Mouse (Mus musculus) spleen, embryonic (tissue): Measurements from ENCODE around the gene Ssh1.

Experiments used
- CTCF ChIA-PET: fragments of 350-600 bp; sonication (Branson Sonifier 250); formaldehyde crosslinking; loops from one replicate; lab custom pipeline; 2022; lab: Charles Lee

Gene Ssh1

GRCm38 (mm10) chr5:113993487-113994465 is at the start of gene Ssh1:
Ssh1 (minus strand) TSS chr5:113993894.
- CTCF ChIA-PET: interaction anchor here (0.6 kb wide), 1 partner anchor 62 kb away, joined by 4 read pairs; no protein-coding TSS in a partner anchor

- CTCF ChIA-PET: no interaction called here
Measured at GRCm38 (mm10) chr5:114041327-114041930, 47.7 kb upstream of the Ssh1 start.

GRCm38 (mm10) chr5:114040911-114041310 is 47.2 kb upstream of the Ssh1 start:
- CTCF ChIA-PET: no interaction called here

GRCm38 (mm10) chr5:114040508-114040907 is 46.8 kb upstream of the Ssh1 start:
- CTCF ChIA-PET: no interaction called here

- CTCF ChIA-PET: no interaction called here
Measured at GRCm38 (mm10) chr5:114035111-114035510, 41.4 kb upstream of the Ssh1 start.

- CTCF ChIA-PET: no interaction called here
Measured at GRCm38 (mm10) chr5:114034393-114034792, 40.7 kb upstream of the Ssh1 start.

- CTCF ChIA-PET: interaction anchor here (0.7 kb wide), 1 partner anchor 78 kb away, joined by 3 read pairs; no protein-coding TSS in a partner anchor
Measured at GRCm38 (mm10) chr5:114032161-114032763, 38.6 kb upstream of the Ssh1 start.

- CTCF ChIA-PET: no interaction called here
Measured at GRCm38 (mm10) chr5:114030652-114031051, 37.0 kb upstream of the Ssh1 start.

GRCm38 (mm10) chr5:114028111-114028510 is 34.4 kb upstream of the Ssh1 start:
- CTCF ChIA-PET: no interaction called here

GRCm38 (mm10) chr5:114027217-114027944 is 33.7 kb upstream of the Ssh1 start:
- CTCF ChIA-PET: no interaction called here

GRCm38 (mm10) chr5:114024885-114025284 is 31.2 kb upstream of the Ssh1 start:
- CTCF ChIA-PET: interaction anchor here (0.6 kb wide), 1 partner anchor 23 kb away, joined by 4 read pairs; no protein-coding TSS in a partner anchor

- CTCF ChIA-PET: interaction anchor here (0.6 kb wide), 1 partner anchor 23 kb away, joined by 4 read pairs; no protein-coding TSS in a partner anchor
Measured at GRCm38 (mm10) chr5:114024390-114024789, 30.7 kb upstream of the Ssh1 start.

GRCm38 (mm10) chr5:114015121-114015520 is 21.4 kb upstream of the Ssh1 start:
- CTCF ChIA-PET: no interaction called here

GRCm38 (mm10) chr5:114009049-114009448 is 15.4 kb upstream of the Ssh1 start:
- CTCF ChIA-PET: no interaction called here

GRCm38 (mm10) chr5:114007753-114008453 is 14.2 kb upstream of the Ssh1 start:
- CTCF ChIA-PET: no interaction called here

- CTCF ChIA-PET: no interaction called here
Measured at GRCm38 (mm10) chr5:114006974-114007373, 13.3 kb upstream of the Ssh1 start.

GRCm38 (mm10) chr5:114005100-114005499 is 11.4 kb upstream of the Ssh1 start:
- CTCF ChIA-PET: no interaction called here

- CTCF ChIA-PET: no interaction called here
Measured at GRCm38 (mm10) chr5:114004573-114004972, 10.9 kb upstream of the Ssh1 start.

GRCm38 (mm10) chr5:114003542-114003941 is 9.8 kb upstream of the Ssh1 start, which contains the start of gene Dao:
Dao (plus strand) TSS chr5:114003703.
- CTCF ChIA-PET: no interaction called here

- CTCF ChIA-PET: interaction anchor here (0.6 kb wide), 1 partner anchor 58 kb away, joined by 5 read pairs; no protein-coding TSS in a partner anchor
Measured at GRCm38 (mm10) chr5:113999382-113999781, 5.7 kb upstream of the Ssh1 start.

- CTCF ChIA-PET: no interaction called here
Measured at GRCm38 (mm10) chr5:113996458-113996857, 2.8 kb upstream of the Ssh1 start.
